Mouse (Mus musculus): ENCODE data around the gene Ift81.
"Not testable (repeated sequence)": the region's sequence is repeated elsewhere in the genome, so short reads cannot be mapped to it uniquely, and the experiment has no call there.

The Ift81 gene

DNA sequence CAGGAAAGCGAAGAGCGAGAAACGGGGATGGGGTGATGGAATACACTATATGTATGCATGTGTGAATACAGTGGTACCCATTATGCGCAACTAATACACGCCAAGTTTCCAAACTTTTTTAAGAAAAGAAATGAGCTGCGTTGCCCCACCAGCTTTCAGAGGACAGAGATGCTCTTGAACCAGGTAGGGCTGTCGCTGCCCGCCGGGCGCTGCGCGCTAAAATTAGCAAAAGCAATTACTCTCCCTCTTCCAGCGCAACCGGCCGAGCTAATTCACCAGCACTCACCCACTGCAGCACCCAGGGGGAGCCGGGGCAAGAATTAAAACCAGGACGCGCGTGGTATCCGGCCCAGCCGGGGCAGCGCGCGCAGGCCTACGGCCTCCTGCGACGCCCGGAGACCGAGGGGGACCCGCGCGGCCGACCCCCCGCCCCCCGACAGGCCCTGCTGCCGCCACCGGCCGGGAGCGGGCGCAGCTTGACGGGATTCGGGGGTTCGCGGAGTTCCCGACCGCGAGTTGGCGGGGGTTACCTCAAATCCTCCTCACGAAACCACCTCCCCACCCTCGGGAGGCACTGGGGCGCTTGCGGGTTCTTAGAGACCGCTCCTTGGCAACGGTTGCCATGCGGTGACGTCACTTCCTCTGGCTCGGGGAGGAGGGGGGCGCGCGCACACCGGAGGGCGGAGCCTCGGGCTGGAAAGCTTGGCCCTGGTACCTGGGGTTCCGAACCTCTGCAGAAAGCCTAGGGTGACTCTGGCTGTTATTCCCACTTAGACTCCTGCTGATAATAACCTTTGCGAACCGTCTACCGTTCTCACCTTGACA is at the start of gene Ift81:
Gene Ift81 (minus strand): TSS at position 611 of the 825 bp plus-strand sequence.
- in situ Hi-C loops (cut with MboI), result no loop called here

- in situ Hi-C loops (cut with MboI), result no loop called here
Measured at GRCm38 (mm10) chr5:122662501-122662900, 48.2 kb upstream of the Ift81 start.

GRCm38 (mm10) chr5:122656808-122657207 is 42.5 kb upstream of the Ift81 start:
- in situ Hi-C loops (cut with MboI), result no loop called here

DNA sequence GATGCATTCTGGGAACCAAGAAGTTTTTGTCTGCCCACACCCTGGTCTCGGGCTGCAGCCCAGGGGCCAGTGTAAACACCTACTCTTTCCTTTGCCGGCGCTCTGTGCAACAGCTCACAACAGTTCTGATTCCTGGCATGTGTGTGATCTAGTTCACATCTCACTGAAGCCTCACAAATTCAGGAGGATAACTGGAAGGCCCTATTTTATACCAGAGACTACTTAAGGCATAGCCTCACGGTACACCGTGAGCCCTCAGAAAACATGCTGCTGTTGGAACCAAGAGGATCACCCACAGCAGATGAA is 39.9 kb upstream of the Ift81 start:
- in situ Hi-C loops (cut with MboI), result no loop called here

DNA sequence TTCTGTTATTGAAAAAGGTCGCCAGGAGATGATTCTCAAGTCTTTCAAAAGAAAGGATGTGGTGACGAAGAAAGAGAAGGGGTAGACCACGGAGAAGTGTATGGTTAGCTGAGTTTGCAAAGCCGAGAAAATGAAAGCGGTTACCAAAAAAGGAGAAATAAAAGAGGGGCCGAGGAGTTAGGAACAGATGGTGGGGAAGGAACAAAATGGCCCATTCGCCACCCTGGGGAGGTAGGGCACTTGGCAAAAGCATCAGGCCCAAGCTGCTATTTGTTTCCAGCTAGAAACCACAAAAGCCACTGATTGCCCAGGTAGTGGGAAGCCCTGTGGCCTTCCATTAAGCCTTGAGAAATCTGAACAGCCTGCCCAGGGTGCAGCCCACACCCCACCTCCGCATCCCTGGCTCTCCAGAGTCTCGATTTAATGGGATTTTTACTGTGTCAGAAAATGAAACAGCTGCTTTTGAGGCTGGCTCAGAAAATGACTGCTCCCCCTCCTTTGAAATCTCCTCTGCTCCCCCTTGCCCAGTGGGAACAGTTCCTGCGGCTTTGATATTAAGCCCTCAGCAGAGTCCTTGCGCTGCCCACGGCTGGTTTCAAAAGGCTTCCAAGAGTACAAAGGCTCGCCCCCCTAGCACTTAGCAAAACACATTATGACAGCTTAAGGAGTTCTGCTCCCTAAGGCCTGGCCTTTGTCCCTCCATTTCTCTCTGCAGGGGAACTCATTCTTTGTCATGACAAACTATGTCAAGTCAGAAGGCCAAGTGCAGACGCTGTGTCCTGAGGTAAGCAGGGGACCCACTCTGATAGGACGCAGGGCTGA is 39.3 kb upstream of the Ift81 start:
- in situ Hi-C loops (cut with MboI), result no loop called here

DNA sequence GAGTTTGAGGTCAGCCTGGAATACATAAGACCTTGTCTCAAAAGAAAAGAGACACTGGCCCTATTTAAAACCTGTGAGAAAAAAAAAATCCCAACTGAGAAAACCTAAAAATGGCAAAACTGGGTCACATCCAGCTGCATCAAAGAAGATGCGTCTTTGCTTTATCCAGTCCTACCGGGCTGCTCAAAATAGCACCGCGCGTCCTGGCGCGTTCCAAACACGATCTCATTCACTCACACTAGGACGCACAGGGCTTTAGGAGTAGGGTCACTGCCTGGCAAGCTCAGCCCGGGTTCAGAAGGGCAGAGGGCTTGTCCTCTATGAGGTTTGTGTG is 38.8 kb upstream of the Ift81 start:
- in situ Hi-C loops (cut with MboI), result no loop called here

DNA sequence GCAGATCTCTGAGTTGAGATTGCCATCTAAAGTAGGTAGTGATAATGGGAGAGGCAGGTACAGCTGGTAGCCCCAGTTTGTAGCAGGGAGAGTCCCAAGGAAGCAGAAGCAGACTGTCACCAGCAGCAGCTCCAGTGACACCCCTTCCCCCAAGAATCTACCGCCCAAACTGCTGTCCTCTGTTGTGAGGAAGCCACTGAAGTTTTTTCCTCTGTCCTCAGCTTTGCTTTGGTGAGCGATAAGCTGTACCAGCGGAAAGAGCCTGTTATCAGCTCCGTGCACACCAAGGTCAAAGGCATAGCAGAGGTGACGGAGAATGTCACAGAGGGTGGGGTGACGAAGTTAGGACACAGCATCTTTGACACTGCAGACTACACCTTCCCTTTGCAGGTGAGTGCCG is 38.2 kb upstream of the Ift81 start:
- in situ Hi-C loops (cut with MboI), result no loop called here

GRCm38 (mm10) chr5:122650100-122650499 is 35.8 kb upstream of the Ift81 start:
- in situ Hi-C loops (cut with MboI), result no loop called here

DNA sequence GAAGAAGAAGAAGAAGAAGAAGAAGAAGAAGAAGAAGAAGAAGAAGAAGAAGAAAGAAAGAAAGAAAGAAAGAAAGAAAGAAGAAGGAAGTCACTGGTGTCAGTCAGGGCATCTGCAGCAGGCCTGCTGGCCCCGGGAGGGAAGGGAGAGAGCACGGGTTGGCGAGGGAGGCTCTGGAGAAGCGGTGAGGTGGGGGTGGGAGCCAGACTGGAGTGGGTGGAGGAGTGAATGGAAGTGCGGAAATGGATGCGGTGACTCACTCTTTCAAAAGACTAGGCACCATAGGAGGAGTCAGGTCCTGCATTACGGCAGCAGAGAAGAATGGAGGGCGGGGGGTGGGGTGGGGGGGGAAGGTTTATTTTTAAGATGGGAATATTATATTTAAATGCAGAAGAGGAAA is 34.9 kb upstream of the Ift81 start:
- in situ Hi-C loops (cut with MboI), result no loop called here

- in situ Hi-C loops (cut with MboI), result not testable (repeated sequence)
Measured at GRCm38 (mm10) chr5:122647952-122648374, 33.6 kb upstream of the Ift81 start.

DNA sequence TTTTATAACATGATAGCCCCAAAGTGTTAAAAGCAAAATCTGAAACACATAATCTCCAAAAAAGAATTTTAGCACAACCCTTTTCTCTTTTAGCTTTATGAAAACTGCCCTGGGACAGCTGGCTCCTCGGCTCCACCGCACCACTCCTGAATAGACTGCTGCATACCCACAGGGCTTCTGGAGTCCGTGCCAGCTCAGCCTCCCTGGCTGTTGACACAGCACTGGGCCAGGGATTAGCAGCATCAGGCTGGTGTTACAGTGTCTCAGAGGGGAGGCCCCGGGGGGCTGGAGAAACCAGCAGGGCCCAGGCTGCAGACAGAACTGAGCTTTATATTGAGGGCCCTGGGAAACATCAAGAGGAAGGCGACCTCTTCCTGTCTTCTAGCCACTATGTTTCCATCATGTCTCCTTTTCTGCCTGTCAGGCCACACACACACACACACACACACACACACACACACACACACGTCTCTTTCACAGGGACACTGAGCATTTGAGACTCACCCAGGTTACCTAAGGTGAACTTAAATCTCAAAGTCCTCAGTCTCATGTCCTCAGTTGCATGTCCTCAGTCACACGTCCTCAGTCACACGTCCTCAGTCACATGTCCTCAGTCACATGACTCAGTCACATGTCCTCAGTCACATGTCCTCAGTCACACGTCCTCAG is 33.1 kb upstream of the Ift81 start:
- in situ Hi-C loops (cut with MboI), result no loop called here

DNA sequence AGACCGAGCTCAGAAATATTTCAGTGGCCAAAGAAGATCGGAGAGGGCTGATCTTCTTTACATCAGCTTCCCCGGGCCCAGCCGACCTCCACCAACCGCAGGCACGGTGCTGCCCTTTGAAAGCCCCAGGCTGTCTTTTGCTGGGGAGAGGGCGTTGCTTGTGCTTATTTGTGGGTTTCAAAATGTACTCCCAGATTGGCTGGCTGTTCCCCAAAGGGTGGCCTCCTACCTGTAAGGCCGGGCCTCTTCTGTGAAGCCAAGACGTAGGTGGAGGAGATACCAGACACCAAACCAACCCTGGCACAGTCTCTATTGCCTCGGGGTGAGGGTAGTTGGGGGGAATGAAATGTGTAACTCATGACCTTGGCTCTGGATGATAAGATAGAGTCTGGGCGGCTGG is 31.7 kb upstream of the Ift81 start:
- in situ Hi-C loops (cut with MboI), result no loop called here

- in situ Hi-C loops (cut with MboI), result no loop called here
Measured at GRCm38 (mm10) chr5:122645290-122645689, 31.0 kb upstream of the Ift81 start.

- in situ Hi-C loops (cut with MboI), result no loop called here
Measured at GRCm38 (mm10) chr5:122644111-122644607, 29.8 kb upstream of the Ift81 start.

GRCm38 (mm10) chr5:122643701-122644100 is 29.4 kb upstream of the Ift81 start, which contains the start of gene P2rx7:
Gene P2rx7 (plus strand): TSS chr5:122643911.
- in situ Hi-C loops (cut with MboI), result no loop called here

DNA sequence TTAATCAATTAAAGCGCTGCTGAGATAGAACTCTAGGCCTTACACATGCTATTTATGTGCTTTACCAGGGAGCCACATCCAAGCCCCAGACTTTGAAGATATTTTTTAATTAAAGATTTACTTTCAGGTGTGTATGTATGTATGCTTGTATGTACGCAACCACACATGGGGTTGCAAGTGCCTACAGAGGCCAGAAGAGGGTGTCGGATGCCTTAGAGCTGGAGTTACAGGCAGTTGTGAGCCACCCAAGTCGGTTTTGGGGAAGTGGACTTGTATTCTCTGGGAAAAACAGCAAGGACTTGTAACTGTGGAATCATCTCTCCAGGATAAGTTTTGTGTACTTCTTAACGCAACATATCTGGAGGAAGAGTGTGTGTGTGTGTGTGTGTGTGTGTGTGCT is 25.7 kb upstream of the Ift81 start:
- in situ Hi-C loops (cut with MboI), result no loop called here

DNA sequence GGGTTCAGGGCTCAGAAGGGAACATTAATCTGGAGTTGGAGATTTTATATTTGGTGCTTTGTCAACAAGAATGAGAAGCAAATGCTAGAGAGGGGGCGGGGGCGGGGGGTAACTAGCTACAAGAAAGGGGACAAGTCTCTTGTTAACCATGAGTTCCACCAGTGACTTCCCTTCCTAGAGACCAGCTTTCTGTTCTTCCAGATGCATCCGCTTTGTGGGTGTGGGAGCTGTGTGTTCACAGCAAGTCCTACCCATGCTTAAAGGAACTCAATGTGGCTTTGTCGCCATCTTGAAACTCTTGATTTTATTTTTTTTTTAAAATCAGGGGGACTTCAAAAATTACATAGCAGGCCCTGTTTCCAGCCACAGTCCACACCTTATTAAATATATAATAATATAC is 25.2 kb upstream of the Ift81 start:
- in situ Hi-C loops (cut with MboI), result no loop called here

DNA sequence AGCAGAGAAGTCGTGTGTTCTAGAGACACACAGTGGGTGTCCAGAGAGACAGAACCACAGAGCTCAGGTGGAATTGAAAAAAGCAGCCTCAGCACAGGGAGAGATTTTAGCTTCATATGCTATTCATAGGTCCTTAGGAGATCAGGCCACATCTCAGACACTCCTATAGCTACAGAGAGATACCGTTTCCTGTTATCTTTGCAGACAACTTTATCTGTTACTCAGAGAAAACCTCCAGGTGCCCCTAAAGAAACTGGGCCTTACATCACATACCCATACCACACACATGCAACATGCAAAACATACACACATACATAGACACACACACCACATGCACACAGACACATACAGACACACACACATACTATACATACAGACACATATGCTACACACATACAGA is 24.0 kb upstream of the Ift81 start:
- in situ Hi-C loops (cut with MboI), result no loop called here

GRCm38 (mm10) chr5:122636958-122637357 is 22.6 kb upstream of the Ift81 start:
- in situ Hi-C loops (cut with MboI), result no loop called here

- in situ Hi-C loops (cut with MboI), result no loop called here
Measured at GRCm38 (mm10) chr5:122636308-122636707, 22.0 kb upstream of the Ift81 start.

- in situ Hi-C loops (cut with MboI), result no loop called here
Measured at GRCm38 (mm10) chr5:122635228-122635627, 20.9 kb upstream of the Ift81 start.

GRCm38 (mm10) chr5:122627243-122627642 is 12.9 kb upstream of the Ift81 start:
- in situ Hi-C loops (cut with MboI), result no loop called here

All from mature B cell (primary cell).